Mouse (Mus musculus) natural killer cell, adult 2 months (primary cell): ENCODE results near the gene Wdr5.
"Not testable (repeated sequence)": the region's sequence is repeated elsewhere in the genome, so short reads cannot be mapped to it uniquely, and the experiment has no call there.

Experiments
- DNase-seq, 2 experiments: peaks; one replicate each; pipeline ENCODE4 v3.0.0; 2022; ENCODE audit warnings: low spot score in 2 of 2

Wdr5 gene

DNA sequence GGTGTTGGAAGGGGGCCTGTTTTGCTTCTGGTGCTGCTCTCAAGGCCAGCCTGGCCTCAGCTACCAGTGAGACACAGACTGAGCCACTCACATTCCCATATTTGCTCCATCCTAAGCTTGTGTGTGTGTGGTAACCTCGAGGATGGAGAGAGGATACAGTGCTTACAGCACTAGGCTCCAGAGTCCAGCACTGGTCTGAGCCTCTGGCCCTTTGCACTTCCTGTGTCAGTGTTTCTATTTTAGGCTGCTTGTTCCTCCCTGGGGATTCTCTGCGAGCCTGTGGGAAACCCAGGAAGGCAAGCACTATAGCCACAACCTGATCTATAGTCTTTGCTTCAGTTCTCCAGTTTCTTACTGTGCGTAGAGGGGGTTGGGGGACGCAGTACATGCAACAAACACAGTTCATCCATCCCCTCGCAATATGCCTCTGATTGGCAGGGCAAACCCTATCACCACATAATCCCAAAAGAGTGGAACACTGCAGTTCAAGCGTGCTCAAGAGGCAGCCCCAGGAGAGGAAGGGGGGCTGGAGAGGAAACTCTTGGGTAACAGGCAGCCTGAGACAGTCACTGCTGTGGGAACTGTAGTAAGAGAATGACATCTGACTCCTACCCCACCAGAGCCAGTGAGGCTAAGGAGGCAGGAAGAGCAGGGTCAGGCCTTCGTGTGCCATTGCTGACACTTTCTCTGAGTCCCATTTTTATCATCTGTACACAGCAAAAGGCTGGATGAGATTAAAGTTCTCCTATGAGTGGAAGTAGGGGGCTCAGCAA is 10.7 kb upstream of the Wdr5 start:
- DNase-seq: no peak

GRCm38 (mm10) chr2:27505539-27505938 is 9.4 kb upstream of the Wdr5 start:
- no peak for DNase-seq

- DNase-seq: not testable (repeated sequence)
These were observed 8.3 kb upstream of the Wdr5 start for GRCm38 (mm10) chr2:27506658-27507057.

DNA sequence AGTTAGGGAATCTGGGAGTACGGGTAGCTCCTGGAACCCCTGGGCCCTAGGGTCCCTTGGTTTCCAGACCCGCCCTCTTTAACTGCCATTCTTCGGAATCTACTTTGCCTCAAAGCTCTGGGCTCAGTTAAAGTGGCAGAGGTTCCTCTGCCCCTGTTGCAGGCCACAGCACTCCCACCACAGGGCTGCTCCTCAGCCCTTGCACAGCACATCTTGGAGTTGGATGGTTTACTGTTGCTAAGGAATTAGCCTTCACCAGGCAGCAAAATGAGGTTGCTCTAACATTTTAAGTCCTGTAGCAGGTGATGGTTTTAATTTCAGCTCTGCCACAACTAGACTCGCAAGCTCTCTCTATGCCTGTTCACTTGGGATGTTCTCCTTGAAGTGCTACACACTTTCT is 7.4 kb upstream of the Wdr5 start, which contains the start of gene Brd3:
Gene Brd3, minus strand, starts transcription at position 101 of the 400 bp plus-strand sequence.
- no peak for DNase-seq

GRCm38 (mm10) chr2:27510706-27511105 is 4.3 kb upstream of the Wdr5 start:
- DNase-seq: no peak

DNA sequence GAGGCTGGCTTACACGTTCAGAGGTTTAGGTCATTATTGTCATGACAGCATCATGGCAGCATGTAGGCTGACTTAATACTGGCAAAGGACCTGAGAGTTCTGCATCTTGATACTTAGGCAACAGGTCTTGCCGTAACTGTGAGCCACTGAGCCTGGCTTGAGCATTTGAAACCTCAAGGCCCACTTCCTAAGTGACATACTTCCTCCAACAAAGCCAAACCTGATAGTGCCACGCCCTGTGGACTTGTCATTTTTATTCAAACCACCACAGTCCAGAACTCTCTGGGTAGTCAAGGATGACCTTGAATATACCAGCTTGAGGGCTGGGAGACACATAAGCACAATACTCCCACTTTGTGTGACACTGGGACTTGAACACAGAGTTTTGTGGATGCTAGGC is 2.0 kb upstream of the Wdr5 start:
- peak in 1 of 2 experiments; percentile 17 for DNase-seq

DNA sequence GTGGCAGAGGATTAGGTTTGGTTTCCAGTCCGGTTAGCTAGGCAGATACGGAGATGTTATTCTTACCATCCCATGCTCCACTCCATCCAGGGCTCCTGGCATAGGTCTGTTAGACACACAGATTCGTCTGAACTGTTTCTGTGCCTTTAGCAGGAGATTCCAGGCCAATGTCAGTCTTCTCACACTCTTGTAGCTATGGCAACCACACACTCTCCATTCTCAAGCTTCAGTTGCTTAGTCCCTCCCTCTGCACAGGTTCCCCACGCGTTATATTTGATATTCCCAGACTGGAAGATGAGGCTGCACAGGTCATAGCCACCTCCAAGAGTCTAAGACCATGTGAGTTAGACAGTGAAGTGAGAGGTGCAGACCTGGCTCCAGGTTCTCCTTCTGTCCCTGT is 1.1 kb upstream of the Wdr5 start:
- DNase-seq: no peak

- peak in 1 of 2 experiments; percentile 9 for DNase-seq
These were observed 597 bp downstream of the Wdr5 start for GRCm38 (mm10) chr2:27515341-27516166.

DNA sequence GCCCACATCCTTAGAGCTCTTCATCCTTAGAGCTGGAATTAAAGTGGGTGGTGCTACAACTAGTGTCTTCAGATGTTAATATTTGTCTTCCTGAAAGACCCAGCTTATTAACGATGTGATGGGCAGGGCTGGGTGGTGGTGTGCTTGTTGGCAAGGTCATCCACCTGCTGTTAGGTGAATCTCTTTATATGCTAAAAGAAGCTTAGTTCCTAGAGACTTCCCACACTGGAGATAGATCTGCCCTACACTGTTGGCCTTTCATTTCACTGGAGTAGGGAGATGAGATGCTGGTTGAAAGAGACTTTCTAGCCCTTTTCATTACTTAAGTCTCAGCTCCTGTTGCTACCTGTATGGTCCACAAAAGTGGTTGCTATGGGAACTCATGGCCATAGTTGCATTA is 1.3 kb downstream of the Wdr5 start:
- DNase-seq: no peak

GRCm38 (mm10) chr2:27518283-27518682 is 3.3 kb downstream of the Wdr5 start:
- DNase-seq: no peak

- not testable (repeated sequence) for DNase-seq
These were observed 23.7 kb downstream of the Wdr5 start for GRCm38 (mm10) chr2:27538455-27539330.

- DNase-seq: no peak
These were observed 24.4 kb downstream of the Wdr5 start for GRCm38 (mm10) chr2:27539336-27539735.

DNA sequence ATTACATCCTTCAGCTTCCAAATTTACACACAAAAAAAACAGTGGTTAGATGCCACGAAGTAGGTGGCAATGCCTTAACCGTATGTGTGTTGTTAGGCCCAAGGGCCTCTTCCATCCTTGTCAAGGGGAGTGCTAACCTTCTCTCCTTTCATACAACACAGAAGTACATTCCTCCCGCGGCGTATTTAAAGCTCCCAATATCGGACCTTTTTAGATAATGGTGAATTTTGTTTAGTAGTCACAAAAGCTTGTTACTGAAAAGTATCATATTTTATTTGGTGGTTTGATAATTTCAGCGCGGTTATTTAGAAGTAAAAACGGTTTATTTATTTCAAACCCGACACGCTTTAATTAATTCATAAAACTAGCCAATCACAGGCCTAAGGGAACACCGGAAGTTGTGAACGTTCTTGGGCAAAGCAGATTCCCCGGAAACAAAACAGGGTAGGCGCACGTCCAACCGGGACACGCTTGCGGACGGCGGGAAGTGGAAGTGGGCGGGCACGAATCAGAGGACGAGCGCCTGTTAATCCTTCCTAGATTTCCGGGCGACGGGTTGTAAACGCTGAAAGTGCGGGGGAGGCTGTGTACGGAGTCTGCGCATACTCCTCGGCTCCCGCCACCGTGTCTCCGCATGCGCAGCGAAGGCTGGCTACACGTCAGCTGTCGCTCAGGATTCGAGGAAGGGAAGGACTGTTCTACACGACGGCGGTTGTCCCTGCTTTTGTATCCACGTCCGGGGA is 25.0 kb downstream of the Wdr5 start:
- DNase-seq: peak; percentile 91 to 92

DNA sequence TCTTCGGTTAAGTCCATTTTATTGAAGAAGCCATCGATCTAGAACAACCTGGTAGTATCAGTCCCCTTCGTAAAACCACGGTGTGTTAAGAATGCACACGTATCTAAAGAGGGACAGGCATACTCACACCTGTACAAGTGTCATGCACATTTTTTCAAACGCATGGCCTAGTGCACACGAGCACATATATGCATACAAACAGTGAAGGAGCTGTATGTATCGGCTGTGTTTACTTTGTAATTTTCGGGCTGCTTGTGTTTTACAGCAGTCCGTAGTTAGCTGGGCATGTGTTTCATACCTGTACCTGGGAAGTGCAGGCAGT is 25.5 kb downstream of the Wdr5 start:
- DNase-seq: no peak

DNA sequence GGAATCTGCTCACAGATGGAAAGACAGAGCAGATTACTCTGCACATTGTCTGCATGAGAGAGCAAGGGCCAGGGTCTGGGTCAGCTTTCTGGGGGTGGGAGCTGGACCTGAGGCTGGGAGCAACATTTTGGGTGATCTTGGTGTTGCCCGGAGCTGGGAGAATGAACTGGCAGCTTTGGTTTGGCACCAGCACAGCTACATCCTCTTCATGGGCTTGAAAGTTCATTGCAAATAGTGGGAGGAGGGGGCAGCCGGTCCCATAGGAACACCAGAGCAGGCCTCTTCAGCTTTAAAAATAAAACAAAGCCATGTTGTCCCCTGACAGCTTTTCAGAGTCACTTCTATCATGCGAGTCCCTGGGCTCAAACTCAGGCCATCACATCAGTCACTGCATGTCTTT is 26.3 kb downstream of the Wdr5 start:
- no peak for DNase-seq

GRCm38 (mm10) chr2:27544613-27545012 is 29.7 kb downstream of the Wdr5 start:
- no peak for DNase-seq

DNA sequence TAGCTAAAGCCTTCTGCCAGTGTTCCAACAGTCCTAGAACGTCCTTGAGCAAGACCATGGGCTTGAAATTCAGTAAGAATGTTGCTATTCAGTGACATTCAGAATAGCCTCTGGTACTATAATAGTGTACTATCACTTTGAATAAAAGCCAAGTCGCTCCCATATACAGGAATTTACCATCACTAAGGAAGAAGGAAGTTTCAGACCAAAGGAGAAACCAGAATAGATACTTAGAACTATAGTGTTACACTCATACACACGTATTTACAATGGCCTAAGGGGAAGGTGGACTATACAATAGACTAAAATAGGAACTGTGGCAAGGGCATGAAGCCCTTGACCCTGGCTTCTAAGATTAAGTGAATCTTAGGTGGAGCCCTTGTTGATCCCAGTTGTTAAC is 30.6 kb downstream of the Wdr5 start:
- not testable (repeated sequence) for DNase-seq

DNA sequence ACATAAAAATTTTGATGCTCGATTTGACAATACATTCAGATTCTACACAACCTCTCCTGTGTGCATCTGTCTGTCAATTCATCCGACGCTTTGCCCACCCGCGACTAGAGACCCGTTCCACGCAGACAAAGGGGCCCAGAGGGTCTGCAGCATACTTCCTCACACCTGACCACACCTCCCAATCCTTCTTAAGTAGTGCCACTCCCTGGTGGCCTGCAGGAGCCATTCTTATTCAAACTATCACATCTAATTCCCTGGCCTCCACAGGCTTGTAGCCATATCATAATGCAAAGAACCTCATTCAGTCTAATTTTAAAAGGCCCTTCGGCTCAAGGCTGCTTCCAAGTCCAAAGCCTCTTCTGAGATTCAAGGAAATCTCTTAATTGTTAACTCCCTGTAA is 31.1 kb downstream of the Wdr5 start:
- not testable (repeated sequence) for DNase-seq

GRCm38 (mm10) chr2:27547326-27547725 is 32.4 kb downstream of the Wdr5 start:
- no peak for DNase-seq

- DNase-seq: no peak
These were observed 33.0 kb downstream of the Wdr5 start for GRCm38 (mm10) chr2:27547986-27548385.

GRCm38 (mm10) chr2:27548664-27549369 is 33.9 kb downstream of the Wdr5 start:
- DNase-seq: no peak
